Mouse (Mus musculus) neutrophil, adult 59 days (primary cell): ENCODE data around the gene Tmem74b. TPM values are rescaled to one million over a fixed set of nuclear protein-coding genes. Genes with fewer than 3 reads are reported as not detected.

Experiments
- total RNA-seq, 2 experiments: library from RNA; stranded (reverse); gene quantifications; 1 replicate in 1 of 2; 2 replicates in 1 of 2; pipeline ENCODE4 v1.2.4; 2023

Gene Tmem74b
- total RNA-seq, result not detected

DNA sequence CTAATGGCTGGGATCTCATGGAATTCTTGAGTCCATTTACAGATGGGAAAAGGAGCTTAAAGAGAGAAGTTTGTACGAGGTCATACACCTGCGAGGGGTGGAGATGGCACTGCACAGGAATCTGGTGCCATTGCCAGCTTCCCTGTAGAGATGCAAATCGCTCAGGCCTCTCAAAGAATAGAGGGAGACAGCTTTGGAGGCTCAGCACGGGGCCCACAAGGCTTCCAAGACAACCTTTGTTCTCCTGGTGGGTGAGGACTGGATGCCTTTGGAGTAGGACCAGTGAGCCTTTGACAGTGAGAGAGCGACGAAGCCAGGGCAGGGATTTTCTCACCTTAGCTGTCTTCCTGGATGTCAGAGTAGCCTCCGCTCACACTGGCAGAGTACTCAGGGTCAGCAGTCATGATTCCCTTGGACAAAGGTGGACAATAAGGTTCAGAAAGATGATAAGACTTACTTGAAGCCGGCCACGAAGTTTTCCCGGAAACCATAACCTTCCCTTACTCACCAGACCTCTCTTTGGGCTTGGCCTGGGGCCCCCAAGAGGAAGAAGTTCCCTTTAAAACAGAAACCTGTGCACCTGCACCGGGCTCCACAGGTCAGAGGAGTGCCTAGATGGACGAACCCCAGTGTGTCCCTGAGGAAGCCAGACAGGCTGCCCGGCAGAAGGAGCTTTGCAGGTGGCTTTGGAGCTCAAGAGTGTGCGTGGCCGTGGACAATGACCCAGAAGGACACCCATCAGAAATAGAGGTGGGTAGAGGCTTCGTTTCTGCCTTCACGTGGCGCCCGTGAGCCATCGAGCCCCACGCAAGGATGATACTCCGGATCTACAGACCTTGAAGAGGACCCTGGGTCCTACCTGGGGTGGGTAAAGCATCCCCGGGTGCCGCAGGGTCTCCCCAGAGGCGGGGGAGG is at the start of gene Tmem74b:
Gene Tmem74b (plus strand): TSS at position 778 of the 915 bp plus-strand sequence.

GRCm38 (mm10) chr2:151668433-151668832 is 33.4 kb upstream of the Tmem74b start, which contains the start of gene Rad21l:
Gene Rad21l (minus strand): TSS chr2:151668533.

DNA sequence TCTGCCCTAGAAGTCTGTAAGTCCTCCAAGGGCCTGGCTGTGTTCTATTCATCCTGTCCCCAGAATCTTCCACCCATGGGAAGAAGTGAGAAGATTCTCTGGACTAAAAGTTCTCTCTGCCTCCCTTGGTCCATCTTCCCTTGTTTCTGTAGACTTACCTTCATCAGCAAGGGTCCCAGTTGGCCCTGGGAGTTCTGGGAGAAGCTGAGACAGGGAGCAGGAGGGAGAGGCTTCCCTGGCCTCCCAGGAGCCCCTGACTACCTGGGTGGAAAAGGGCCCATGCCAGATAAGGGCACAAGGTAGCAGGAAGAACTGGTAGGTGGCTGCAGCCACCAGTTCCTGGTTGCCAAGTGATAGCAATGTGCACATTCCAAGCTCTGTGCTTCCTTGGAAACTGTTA is 42.0 kb downstream of the Tmem74b start, which contains the start of gene Psmf1:
Gene Psmf1 (minus strand): TSS at position 342 of the 400 bp plus-strand sequence.

Other genes with a start within 250 kb of the Tmem74b start
- not detected for gene 4921509C19Rik, start 225.9 kb upstream of the Tmem74b start, total RNA-seq
- 10 to 100 TPM; 37.6 to 45.7 TPM for gene Nsfl1c, start 207.8 kb upstream of the Tmem74b start, total RNA-seq
- 10 to 100 TPM; 30.7 to 46.9 TPM for gene Fkbp1a, start 159.5 kb upstream of the Tmem74b start, total RNA-seq
- not detected for gene Sdcbp2, start 129.4 kb upstream of the Tmem74b start, total RNA-seq
- 1 to 10 TPM; 5.1 to 7.6 TPM for gene Snph, start 69.4 kb upstream of the Tmem74b start, total RNA-seq
- gene Rad21l, start 33.5 kb upstream of the Tmem74b start, total RNA-seq, result not detected
- 10 to 100 TPM; 21.2 to 28.6 TPM for gene Psmf1, start 42.2 kb downstream of the Tmem74b start, total RNA-seq
- not detected for gene Rspo4, start 140.9 kb downstream of the Tmem74b start, total RNA-seq
- gene Angpt4, start 209.2 kb downstream of the Tmem74b start, total RNA-seq, result not detected